Mouse (Mus musculus) heart, postnatal 0 days (tissue): ENCODE results near the gene Phka1. TPM values are rescaled to one million over a fixed set of nuclear protein-coding genes. Genes with fewer than 3 reads are reported as not detected.
A peak's percentile ranks its signal among the peaks of the same experiment; 100 is the strongest.

Experiments used
- ATAC-seq: fragments of 200-750 bp; cut with Nextera tagmentation; 2 replicates; pipeline ENCODE4 v1.8.0; 2017; ENCODE audit warnings: low read depth, moderate number of reproducible peaks, moderate library complexity; ENCODE audit not compliant: insufficient read depth
- DNase-seq: peaks from one replicate; pipeline ENCODE4 v3.0.0-alpha.2; 2016; ENCODE audit warnings: low spot score
- H3K27ac ChIP-seq: fragments of 300-500 bp; sonication (generic); 2 replicates; pipeline ENCODE4 v1.5.1; 2014; ENCODE audit warnings: low read depth, mild to moderate bottlenecking
- H3K27me3 ChIP-seq: fragments of 300-500 bp; sonication (generic); 2 replicates; pipeline ENCODE4 v1.6.1; 2014; ENCODE audit warnings: low read length, mixed read lengths; ENCODE audit not compliant: control insufficient read depth, insufficient read depth
- H3K36me3 ChIP-seq: fragments of 300-500 bp; sonication (generic); replicated peaks from 2 replicates; pipeline ENCODE4 v1.6.1; 2014; ENCODE audit warnings: low read length, mixed read lengths; ENCODE audit not compliant: control insufficient read depth, insufficient read depth
- H3K4me1 ChIP-seq: fragments of 300-500 bp; sonication (generic); 2 replicates; pipeline ENCODE4 v1.6.1; 2014; ENCODE audit warnings: antibody characterized with exemption; ENCODE audit not compliant: control insufficient read depth, insufficient read depth
- H3K4me2 ChIP-seq: fragments of 300-500 bp; sonication (generic); 2 replicates; pipeline ENCODE4 v1.6.1; 2014; ENCODE audit warnings: low read depth, mild to moderate bottlenecking, low read length, moderate library complexity
- H3K4me3 ChIP-seq: fragments of 300-500 bp; sonication (generic); 2 replicates; pipeline ENCODE4 v1.5.1; 2014; ENCODE audit warnings: low read depth, low read length
- H3K9ac ChIP-seq: fragments of 300-500 bp; sonication (generic); replicated peaks from 2 replicates; pipeline ENCODE4 v1.6.1; 2014; ENCODE audit warnings: low read depth, low read length, mixed read lengths
- H3K9me3 ChIP-seq: fragments of 300-500 bp; sonication (generic); replicated peaks from 2 replicates; pipeline ENCODE4 v1.6.1; 2016; ENCODE audit warnings: low read length; ENCODE audit not compliant: control insufficient read depth
- CTCF ChIP-seq: IDR thresholded peaks from 2 replicates; pipeline ENCODE4 v1.5.1; 2016; ENCODE audit warnings: antibody characterized with exemption, control low read depth, low read depth
- EP300 ChIP-seq: IDR thresholded peaks from 2 replicates; pipeline ENCODE4 v1.6.1; 2016; ENCODE audit warnings: antibody characterized with exemption, low read depth
- WGBS: fragments of 180-500 bp; shearing (Covaris S2); extraction: QIAGEN DNeasy Blood & Tissue Kit; methylation state at CpG from one replicate; pipeline ENCODE4 v1.1.7; 2014; 5-methylcytosine and 5-hydroxymethylcytosine counted together
- polyA plus RNA-seq: library from polyadenylated mRNA; unstranded; fragments of >200 nt; fragmentation: Nextera tagmentation; extraction: Ambion mirVana; gene quantifications from 2 replicates; pipeline ENCODE4 v1.2.1, GENCODE M21; 2015
- total RNA-seq: library from RNA; depleted of rRNA; stranded (reverse); fragments of >200 nt; gene quantifications from 2 replicates; pipeline ENCODE4 v1.2.3, GENCODE M21; 2014; ENCODE audit warnings: low replicate concordance

The Phka1 gene
- total and polyA plus RNA-seq, 2 experiments from 2014 or later, result 8.2 to 10.3 TPM

DNA sequence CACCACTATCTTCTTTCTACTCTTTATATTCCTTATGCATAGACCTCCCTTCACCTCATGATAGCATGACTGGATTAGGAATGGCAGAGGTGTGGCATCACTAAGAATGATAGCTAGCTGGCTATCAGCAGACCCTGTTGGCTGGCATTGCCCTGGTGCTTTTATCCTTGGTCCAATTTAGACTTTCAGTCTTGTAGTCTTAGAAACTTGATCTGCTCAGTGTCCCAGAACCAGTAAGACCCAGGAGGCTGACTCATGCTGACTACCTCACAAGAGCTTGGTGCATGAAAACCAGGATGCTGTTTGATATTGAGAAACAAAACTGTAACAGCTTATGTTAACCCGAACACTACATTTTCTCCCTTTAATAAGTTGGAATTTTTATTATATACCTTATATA lies 1.6 kb upstream of the Phka1 start:
- ATAC-seq (no peak), DNase-seq (no peak)
- H3K4me2 ChIP-seq, result no peak overlapping the region
- TF ChIP-seq CTCF, result no peak
- TF ChIP-seq EP300, result no peak
- H3K9ac ChIP-seq, result no peak overlapping the region
- H3K36me3 ChIP-seq, result no peaks in the 10 kb centered on the region
- H3K27me3 ChIP-seq, result peaks cover 4% of the 10 kb centered on the region; the same call in 1 of the 2 replicates
- no peak overlapping the region for H3K27ac ChIP-seq
- 87% methylated on average over 1 of the region's 1 CpGs for WGBS
- H3K4me3 ChIP-seq, result no peak overlapping the region
- no peaks in the 10 kb centered on the region for H3K4me1 ChIP-seq
- H3K9me3 ChIP-seq, result no peaks in the 10 kb centered on the region

DNA sequence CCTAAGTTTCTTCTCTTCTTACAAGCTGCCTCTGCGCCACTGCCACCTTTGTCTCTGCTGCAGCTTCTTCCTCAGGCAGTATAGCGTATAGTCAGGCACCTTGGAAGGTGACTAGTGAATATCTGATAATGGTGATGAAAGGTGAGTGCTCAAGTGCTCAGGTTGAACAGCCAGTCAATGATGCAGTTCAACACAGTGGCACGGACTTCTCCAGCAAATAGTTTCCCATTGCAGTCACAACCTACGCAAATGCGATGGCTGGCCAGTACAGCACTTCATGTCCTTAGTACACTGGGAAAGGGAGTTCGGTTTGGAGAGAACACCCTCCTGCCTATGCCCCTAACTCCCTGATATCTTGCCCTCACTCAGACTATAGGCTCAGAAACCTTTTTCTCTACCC lies 1.1 kb upstream of the Phka1 start:
- 42% methylated on average over 6 of the region's 6 CpGs for WGBS
- peak overlapping the region; percentile 58; the same call in 1 of the 2 replicates for H3K9ac ChIP-seq
- no peaks in the 10 kb centered on the region for H3K36me3 ChIP-seq
- peaks cover 4% of the 10 kb centered on the region; the same call in 1 of the 2 replicates for H3K27me3 ChIP-seq
- ATAC-seq, result peak; percentile 22; the same call in 1 of the 2 replicates
- H3K4me3 ChIP-seq, result peak overlapping the region; percentile 59; the same call in 1 of the 2 replicates
- H3K27ac ChIP-seq, result peak overlapping the region; percentile 83
- no peaks in the 10 kb centered on the region for H3K4me1 ChIP-seq
- no peaks in the 10 kb centered on the region for H3K9me3 ChIP-seq
- peak; percentile 26 for DNase-seq
- no peak for TF ChIP-seq CTCF
- TF ChIP-seq EP300, result no peak
- H3K4me2 ChIP-seq, result peak overlapping the region; percentile 69

- 11% methylated on average over 8 of the region's 8 CpGs for WGBS
- peak; percentile 22 for DNase-seq
- H3K4me3 ChIP-seq, result peak overlapping the region; percentile 59
- H3K27me3 ChIP-seq, result peaks cover 4% of the 10 kb centered on the region; the same call in 1 of the 2 replicates
- no peak for TF ChIP-seq CTCF
- TF ChIP-seq EP300, result no peak
- peak; percentile 34; the same call in 1 of the 2 replicates for ATAC-seq
- H3K9ac ChIP-seq, result peak overlapping the region; percentile 58
- peak overlapping the region; percentile 69 for H3K4me2 ChIP-seq
- no peaks in the 10 kb centered on the region for H3K4me1 ChIP-seq
- no peaks in the 10 kb centered on the region for H3K36me3 ChIP-seq
- peak overlapping the region; percentile 83 for H3K27ac ChIP-seq
- no peaks in the 10 kb centered on the region for H3K9me3 ChIP-seq
These were observed 516 bp upstream of the Phka1 start for GRCm38 (mm10) chrX:102644573-102644951.

DNA sequence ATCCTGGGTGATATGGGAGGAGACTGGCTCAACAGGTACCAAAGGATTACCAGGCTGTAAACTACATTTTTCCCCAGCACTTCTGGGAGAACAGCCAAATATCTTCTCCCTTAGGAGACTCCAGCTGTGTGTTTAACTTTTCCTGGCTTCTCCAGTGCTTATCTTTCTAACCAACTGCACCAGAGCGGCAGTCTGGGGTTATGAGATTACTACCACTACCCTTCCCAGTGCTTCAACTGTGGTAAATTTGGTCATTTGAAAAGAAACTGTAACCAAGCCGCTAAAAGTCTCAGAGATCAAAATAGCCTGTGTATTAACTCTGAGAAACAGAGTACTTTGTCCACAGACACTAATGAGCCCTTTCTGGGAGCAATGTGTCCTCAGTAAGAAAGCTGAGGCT lies 42.8 kb downstream of the Phka1 start:
- TF ChIP-seq EP300, result no peak
- TF ChIP-seq CTCF, result no peak
- no peak for DNase-seq
- 40% methylated on average over 2 of the region's 2 CpGs for WGBS

DNA sequence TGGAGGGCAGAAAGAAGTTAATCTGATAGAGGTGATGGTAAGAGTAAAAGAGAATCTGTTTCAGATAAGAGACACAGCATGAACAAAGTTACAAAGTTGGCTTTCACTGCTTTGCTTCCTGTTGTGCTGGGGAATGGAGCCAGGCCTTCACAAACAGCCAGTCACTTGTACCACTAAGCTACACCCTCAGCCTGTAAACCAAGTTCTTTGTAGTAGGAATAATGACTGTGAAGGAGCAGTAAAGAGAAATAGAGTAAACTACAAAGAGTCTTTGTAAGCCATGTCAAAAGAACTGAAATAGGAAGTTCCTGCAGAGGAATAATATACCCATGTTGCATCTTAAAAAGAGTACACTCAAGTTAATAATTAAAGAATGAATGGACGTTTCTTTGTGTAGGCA lies 55.5 kb downstream of the Phka1 start:
- no peaks in the 10 kb centered on the region for H3K36me3 ChIP-seq
- no peak for TF ChIP-seq CTCF
- TF ChIP-seq EP300, result no peak
- H3K4me3 ChIP-seq, result no peak overlapping the region
- H3K4me2 ChIP-seq, result no peak overlapping the region
- no peak for DNase-seq
- H3K27me3 ChIP-seq, result no peaks in the 10 kb centered on the region
- ATAC-seq, result no peak
- H3K9me3 ChIP-seq, result no peaks in the 10 kb centered on the region
- H3K4me1 ChIP-seq, result no peaks in the 10 kb centered on the region
- H3K9ac ChIP-seq, result no peak overlapping the region
- no peak overlapping the region for H3K27ac ChIP-seq
- WGBS, result 52% methylated on average over 1 of the region's 1 CpGs

More for the DNA sequence above, 42.8 kb downstream of the Phka1 start:
- no peaks in the 10 kb centered on the region for H3K36me3 ChIP-seq
- H3K9me3 ChIP-seq, result no peaks in the 10 kb centered on the region
- no peak overlapping the region for H3K27ac ChIP-seq
- H3K27me3 ChIP-seq, result no peaks in the 10 kb centered on the region
- ATAC-seq, result no peak
- no peak overlapping the region for H3K4me2 ChIP-seq
- no peak overlapping the region for H3K9ac ChIP-seq
- no peak overlapping the region for H3K4me3 ChIP-seq
- no peaks in the 10 kb centered on the region for H3K4me1 ChIP-seq

GRCm38 (mm10) chrX:102571186-102571585 lies 72.9 kb downstream of the Phka1 start:
- H3K9ac ChIP-seq, result no peak overlapping the region
- no peak overlapping the region for H3K4me3 ChIP-seq
- TF ChIP-seq CTCF (no peak), EP300 (no peak)
- H3K36me3 ChIP-seq, result no peaks in the 10 kb centered on the region
- H3K27ac ChIP-seq, result no peak overlapping the region
- no peak overlapping the region for H3K4me2 ChIP-seq
- ATAC-seq, result no peak
- 0% methylated on average over 1 of the region's 1 CpGs for WGBS
- no peaks in the 10 kb centered on the region for H3K4me1 ChIP-seq
- H3K27me3 ChIP-seq, result no peaks in the 10 kb centered on the region
- H3K9me3 ChIP-seq, result no peaks in the 10 kb centered on the region
- DNase-seq, result no peak
